Mouse (Mus musculus) embryonic fibroblast, embryonic 13.5 days (primary cell): ENCODE measurements around the gene P2ry12.

ENCODE experiments used
- CTCF ChIP-seq: IDR thresholded peaks from 2 replicates; pipeline ENCODE4 v1.5.1; 2011; ENCODE audit warnings: mild to moderate bottlenecking, control low read depth, low read length, moderate library complexity, borderline replicate concordance; ENCODE audit not compliant: insufficient read depth
- POLR2A ChIP-seq: IDR thresholded peaks from 2 replicates; pipeline ENCODE4 v1.6.1; 2011; ENCODE audit warnings: low read depth, mild to moderate bottlenecking, control low read depth, low read length, moderate library complexity

DNA sequence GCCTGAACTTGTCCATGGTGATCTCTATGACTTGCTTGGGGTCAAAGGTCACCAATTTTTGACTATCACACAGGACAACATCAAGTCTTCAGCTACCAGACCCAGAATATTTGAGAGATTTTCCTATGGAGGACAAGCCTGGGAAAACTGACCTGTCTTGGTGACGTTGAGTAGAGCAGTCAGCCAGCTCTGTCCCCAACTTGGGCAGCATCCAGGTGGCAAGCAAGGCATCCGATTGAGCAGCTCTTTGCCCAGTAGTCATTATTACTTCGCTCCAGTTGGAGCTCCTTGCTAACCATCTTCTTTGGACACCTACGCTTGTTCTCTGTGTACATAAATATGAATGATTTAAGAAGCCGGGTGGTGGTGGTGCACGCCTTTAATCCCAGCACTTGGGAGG, 8.1 kb upstream of the P2ry12 start:
- TF ChIP-seq POLR2A (no peak), CTCF (no peak)
